Mouse (Mus musculus): Measurements from ENCODE around the gene Ring1.
"Not testable (repeated sequence)": the region's sequence is repeated elsewhere in the genome, so short reads cannot be mapped to it uniquely, and the experiment has no call there.

DNA sequence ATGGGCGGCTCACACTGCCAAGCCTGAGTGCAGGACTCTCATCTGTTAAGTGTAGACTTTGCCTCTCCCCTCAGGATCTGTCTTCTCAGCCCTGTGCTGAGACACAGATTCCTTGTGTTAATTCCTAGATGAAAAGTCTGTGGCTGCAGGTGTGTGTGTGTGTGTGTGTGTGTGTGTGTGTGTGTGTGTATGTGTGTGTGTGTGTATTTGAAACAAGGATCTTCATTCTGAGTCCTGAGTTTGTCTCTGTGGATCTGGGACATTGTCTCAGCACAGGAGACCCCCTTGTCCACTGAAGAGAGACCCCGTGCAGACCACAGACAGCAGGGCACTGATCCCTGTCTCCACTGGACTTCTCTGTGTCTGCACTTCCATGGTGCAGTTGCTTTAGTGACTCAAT, 23.7 kb downstream of the Ring1 start:
- TF ChIP-seq POLR2A (IDR thresholded peaks at IDR 0.05; ENCODE audit: insufficient read depth, low read length); CTCF (IDR thresholded peaks at IDR 0.05; ENCODE audit: low read depth, low read length): not testable (repeated sequence)
